Mouse (Mus musculus): ENCODE data around the gene Sv2c. TPM values are rescaled to one million over a fixed set of nuclear protein-coding genes. Genes with fewer than 3 reads are reported as not detected.

Sv2c gene
- polyA plus RNA-seq (2014; fragmentation: Nextera tagmentation; extraction: Ambion mirVana), result 0.53 and 0.57 TPM in 2 replicates

DNA sequence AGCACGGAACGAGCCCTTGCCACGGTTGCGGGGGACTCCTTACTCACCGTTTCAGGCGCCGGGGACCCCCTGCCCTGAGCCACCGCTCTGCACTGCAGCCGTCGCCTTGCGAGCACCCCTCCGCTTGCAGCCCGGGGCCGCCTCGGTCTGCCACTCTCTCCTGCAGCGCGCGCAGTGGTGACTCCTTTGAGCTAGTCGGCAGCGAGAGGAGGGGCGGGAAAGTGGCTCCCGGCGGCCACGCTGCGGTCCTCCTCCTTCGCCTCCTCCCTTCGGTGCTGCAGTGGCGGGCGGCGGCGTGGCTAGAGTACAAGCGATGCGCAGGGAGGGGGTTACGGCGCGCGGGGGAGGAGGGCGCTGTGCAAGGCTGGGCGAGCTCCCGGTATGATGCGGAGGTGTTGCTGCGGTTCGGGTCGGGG is at the start of gene Sv2c:
Gene Sv2c (minus strand): TSS at position 177 of the 416 bp plus-strand sequence.
- 0 out of 2 replicates have a peak within 1 kb of the TSS, but pooled peaks have one; percentile 37 for H3K9ac ChIP-seq (ENCODE audit: low read depth, low read length)
- H3K27me3 ChIP-seq (ENCODE audit: control insufficient read depth, insufficient read depth, low read length), result peaks cover 77% of the 10 kb centered on the region
- peak; percentile 82 for ATAC-seq (ENCODE audit: low FRiP score, low TSS enrichment)
- H3K4me1 ChIP-seq (ENCODE audit: control insufficient read depth, insufficient read depth, low read length), result peaks cover 3% of the 10 kb centered on the region; the same call in 1 of the 2 replicates
- H3K4me3 ChIP-seq (ENCODE audit: low read length), result peak within 1 kb of the TSS; percentile 44
- no peak within 1 kb of the TSS for H3K27ac ChIP-seq (ENCODE audit: low read depth, low read length)
- no peaks in the 10 kb centered on the region for H3K9me3 ChIP-seq (ENCODE audit: control insufficient read depth, low read length)
- peak within 1 kb of the TSS; percentile 86 for H3K4me2 ChIP-seq (replicated peaks; ENCODE audit: low read depth, low read length)
- under 1% methylated on average over 36 of the region's 44 CpGs for WGBS
- no peaks in the 10 kb centered on the region for H3K36me3 ChIP-seq (ENCODE audit: control insufficient read depth, insufficient read depth, low read length)

GRCm38 (mm10) chr13:96180671-96181161 is 48.3 kb upstream of the Sv2c start:
- Histone ChIP-seq H3K9ac (ENCODE audit: low read depth, low read length) (no peak overlapping the region), H3K27me3 (ENCODE audit: control insufficient read depth, insufficient read depth, low read length) (no peaks in the 10 kb centered on the region), H3K27ac (ENCODE audit: low read depth, low read length) (no peak overlapping the region), H3K4me1 (ENCODE audit: control insufficient read depth, insufficient read depth, low read length) (no peaks in the 10 kb centered on the region), H3K4me2 (replicated peaks; ENCODE audit: low read depth, low read length) (no peak overlapping the region), H3K36me3 (ENCODE audit: control insufficient read depth, insufficient read depth, low read length) (no peaks in the 10 kb centered on the region), H3K4me3 (ENCODE audit: low read length) (no peak overlapping the region), H3K9me3 (ENCODE audit: control insufficient read depth, low read length) (no peaks in the 10 kb centered on the region)
- 73% methylated on average over 13 of the region's 13 CpGs for WGBS
- no peak for ATAC-seq (ENCODE audit: low FRiP score, low TSS enrichment)

DNA sequence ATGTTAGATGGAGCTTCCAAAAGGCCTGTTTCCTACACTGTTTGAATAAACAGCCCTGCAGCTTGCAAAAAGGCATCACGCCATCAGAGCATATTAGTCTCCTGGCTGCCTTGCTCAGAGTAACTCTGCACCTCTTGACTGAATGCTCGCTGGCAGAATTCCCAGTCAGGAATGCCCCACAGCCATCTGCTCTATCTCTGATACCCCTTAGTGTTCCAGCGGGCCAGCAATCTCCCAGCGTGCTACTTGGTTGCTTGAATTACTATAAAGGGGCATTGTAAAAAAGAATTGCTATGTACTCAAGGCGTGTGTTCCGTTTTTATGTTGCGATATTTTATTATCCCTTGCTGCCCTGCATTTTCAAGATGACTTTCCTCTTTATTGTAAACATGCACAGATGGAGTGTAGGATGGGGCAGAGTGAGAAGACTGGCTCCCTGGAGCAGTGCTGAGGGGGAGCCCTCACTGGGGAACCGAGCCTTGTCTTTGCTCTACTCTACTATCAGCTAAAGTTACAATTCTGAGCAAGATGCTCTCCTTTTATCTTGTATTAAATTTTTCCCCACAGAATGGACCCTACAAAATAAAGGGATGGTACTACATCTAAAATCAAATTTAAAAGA is 43.3 kb upstream of the Sv2c start:
- H3K4me2 ChIP-seq (replicated peaks; ENCODE audit: low read depth, low read length), result no peak overlapping the region
- H3K4me3 ChIP-seq (ENCODE audit: low read length), result no peak overlapping the region
- H3K27ac ChIP-seq (ENCODE audit: low read depth, low read length), result no peak overlapping the region
- no peak for ATAC-seq (ENCODE audit: low FRiP score, low TSS enrichment)
- no peaks in the 10 kb centered on the region for H3K27me3 ChIP-seq (ENCODE audit: control insufficient read depth, insufficient read depth, low read length)
- WGBS, result 71% methylated on average over 8 of the region's 8 CpGs
- H3K36me3 ChIP-seq (ENCODE audit: control insufficient read depth, insufficient read depth, low read length), result no peaks in the 10 kb centered on the region
- H3K9me3 ChIP-seq (ENCODE audit: control insufficient read depth, low read length), result no peaks in the 10 kb centered on the region
- no peak overlapping the region for H3K9ac ChIP-seq (ENCODE audit: low read depth, low read length)
- H3K4me1 ChIP-seq (ENCODE audit: control insufficient read depth, insufficient read depth, low read length), result no peaks in the 10 kb centered on the region

DNA sequence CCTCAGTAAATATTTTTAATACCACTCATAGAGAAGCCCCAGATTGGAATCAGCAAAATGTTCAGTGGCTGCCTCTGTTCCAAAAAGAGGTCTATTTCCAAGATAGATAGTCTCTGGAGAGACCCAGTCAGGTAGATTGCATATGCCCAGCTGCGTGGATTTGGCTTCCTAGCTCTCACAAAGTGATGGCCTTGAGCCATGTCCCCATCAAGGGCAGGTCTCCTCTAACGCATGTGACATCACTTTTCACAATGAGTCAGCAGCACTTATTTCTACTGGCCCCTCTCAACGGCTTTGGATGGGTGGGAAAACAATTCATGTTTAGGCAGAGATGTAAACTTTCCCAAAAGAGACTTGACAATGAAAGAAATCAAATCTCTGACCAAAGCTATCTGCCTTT is 41.3 kb upstream of the Sv2c start:
- WGBS, result 77% methylated on average over 3 of the region's 3 CpGs
- Histone ChIP-seq H3K27ac (ENCODE audit: low read depth, low read length) (no peak overlapping the region), H3K27me3 (ENCODE audit: control insufficient read depth, insufficient read depth, low read length) (no peaks in the 10 kb centered on the region), H3K4me2 (replicated peaks; ENCODE audit: low read depth, low read length) (no peak overlapping the region), H3K4me1 (ENCODE audit: control insufficient read depth, insufficient read depth, low read length) (no peaks in the 10 kb centered on the region), H3K4me3 (ENCODE audit: low read length) (no peak overlapping the region), H3K9ac (ENCODE audit: low read depth, low read length) (no peak overlapping the region), H3K36me3 (ENCODE audit: control insufficient read depth, insufficient read depth, low read length) (no peaks in the 10 kb centered on the region), H3K9me3 (ENCODE audit: control insufficient read depth, low read length) (no peaks in the 10 kb centered on the region)
- ATAC-seq (ENCODE audit: low FRiP score, low TSS enrichment), result no peak

- no peaks in the 10 kb centered on the region for H3K4me1 ChIP-seq (ENCODE audit: control insufficient read depth, insufficient read depth, low read length)
- no peak overlapping the region for H3K4me3 ChIP-seq (ENCODE audit: low read length)
- ATAC-seq (ENCODE audit: low FRiP score, low TSS enrichment), result no peak
- no peaks in the 10 kb centered on the region for H3K36me3 ChIP-seq (ENCODE audit: control insufficient read depth, insufficient read depth, low read length)
- no peaks in the 10 kb centered on the region for H3K9me3 ChIP-seq (ENCODE audit: control insufficient read depth, low read length)
- no peak overlapping the region for H3K27ac ChIP-seq (ENCODE audit: low read depth, low read length)
- 90% methylated on average over 3 of the region's 3 CpGs for WGBS
- H3K9ac ChIP-seq (ENCODE audit: low read depth, low read length), result no peak overlapping the region
- no peaks in the 10 kb centered on the region for H3K27me3 ChIP-seq (ENCODE audit: control insufficient read depth, insufficient read depth, low read length)
- no peak overlapping the region for H3K4me2 ChIP-seq (replicated peaks; ENCODE audit: low read depth, low read length)
Observed at GRCm38 (mm10) chr13:96172290-96172689, 39.9 kb upstream of the Sv2c start.

- WGBS, result 52% methylated on average over 11 of the region's 11 CpGs
- Histone ChIP-seq H3K4me1 (ENCODE audit: control insufficient read depth, insufficient read depth, low read length) (no peaks in the 10 kb centered on the region), H3K4me3 (ENCODE audit: low read length) (no peak overlapping the region), H3K27ac (ENCODE audit: low read depth, low read length) (no peak overlapping the region), H3K27me3 (ENCODE audit: control insufficient read depth, insufficient read depth, low read length) (no peaks in the 10 kb centered on the region), H3K4me2 (replicated peaks; ENCODE audit: low read depth, low read length) (peak overlapping the region; percentile 3; the same call in 1 of the 2 replicates), H3K9me3 (ENCODE audit: control insufficient read depth, low read length) (no peaks in the 10 kb centered on the region), H3K9ac (ENCODE audit: low read depth, low read length) (no peak overlapping the region), H3K36me3 (ENCODE audit: control insufficient read depth, insufficient read depth, low read length) (no peaks in the 10 kb centered on the region)
- no peak for ATAC-seq (ENCODE audit: low FRiP score, low TSS enrichment)
Observed at GRCm38 (mm10) chr13:96168991-96169665, 36.8 kb upstream of the Sv2c start.

DNA sequence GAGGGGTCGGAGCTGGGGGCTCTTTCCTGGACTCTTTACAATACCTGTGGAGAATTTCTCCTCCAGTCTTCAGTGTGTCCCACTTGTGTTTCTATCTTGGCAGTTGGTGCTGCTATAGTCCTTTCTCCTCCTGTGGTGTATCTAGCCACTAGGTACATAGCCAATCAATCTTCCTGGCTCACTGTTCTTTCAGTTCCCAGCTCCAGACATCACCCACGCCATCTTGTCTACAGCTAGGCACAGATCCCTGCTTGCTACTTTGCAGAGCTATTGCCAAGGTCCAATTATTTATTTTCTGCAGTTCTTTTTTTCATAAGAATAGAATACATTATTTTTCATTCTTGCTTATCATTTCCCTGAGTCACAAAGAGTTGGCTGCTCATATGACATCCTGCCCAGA is 34.2 kb upstream of the Sv2c start:
- no peak for ATAC-seq (ENCODE audit: low FRiP score, low TSS enrichment)
- Histone ChIP-seq H3K36me3 (ENCODE audit: control insufficient read depth, insufficient read depth, low read length) (no peaks in the 10 kb centered on the region), H3K27ac (ENCODE audit: low read depth, low read length) (no peak overlapping the region), H3K27me3 (ENCODE audit: control insufficient read depth, insufficient read depth, low read length) (no peaks in the 10 kb centered on the region), H3K4me3 (ENCODE audit: low read length) (no peak overlapping the region), H3K9ac (ENCODE audit: low read depth, low read length) (no peak overlapping the region), H3K4me2 (replicated peaks; ENCODE audit: low read depth, low read length) (no peak overlapping the region), H3K9me3 (ENCODE audit: control insufficient read depth, low read length) (no peaks in the 10 kb centered on the region), H3K4me1 (ENCODE audit: control insufficient read depth, insufficient read depth, low read length) (no peaks in the 10 kb centered on the region)
- WGBS, result 83% methylated on average over 2 of the region's 2 CpGs

GRCm38 (mm10) chr13:96133363-96134100 is 1.2 kb upstream of the Sv2c start:
- Histone ChIP-seq H3K4me1 (ENCODE audit: control insufficient read depth, insufficient read depth, low read length) (peaks cover 3% of the 10 kb centered on the region; the same call in 1 of the 2 replicates), H3K9me3 (ENCODE audit: control insufficient read depth, low read length) (no peaks in the 10 kb centered on the region), H3K9ac (ENCODE audit: low read depth, low read length) (no peak overlapping the region), H3K4me3 (ENCODE audit: low read length) (peak overlapping the region; percentile 44), H3K27me3 (ENCODE audit: control insufficient read depth, insufficient read depth, low read length) (peaks cover 66% of the 10 kb centered on the region), H3K36me3 (ENCODE audit: control insufficient read depth, insufficient read depth, low read length) (no peaks in the 10 kb centered on the region), H3K4me2 (replicated peaks; ENCODE audit: low read depth, low read length) (peak overlapping the region; percentile 86), H3K27ac (ENCODE audit: low read depth, low read length) (no peak overlapping the region)
- 0 out of 2 replicates have a peak, but pooled peaks have one; percentile 43 for ATAC-seq (ENCODE audit: low FRiP score, low TSS enrichment)
- WGBS, result 4% methylated on average over 28 of the region's 28 CpGs
